Mouse (Mus musculus) C2C12 (cell line): ENCODE results near the gene Uck2.

ENCODE experiments used
- CEBPB ChIP-seq: IDR thresholded peaks from one replicate; pipeline ENCODE4 v1.6.1; 2011; ENCODE audit warnings: low read depth, mild to moderate bottlenecking, control low read depth, moderate library complexity
- CTCF ChIP-seq: IDR thresholded peaks from one replicate; pipeline ENCODE4 v1.5.1; 2011; ENCODE audit not compliant: control insufficient read depth, insufficient read depth, insufficient read length
- FOSL1 ChIP-seq: IDR thresholded peaks from one replicate; pipeline ENCODE4 v1.8.0; 2011; ENCODE audit warnings: mild to moderate bottlenecking, low read length; ENCODE audit not compliant: poor library complexity, insufficient read depth, severe bottlenecking
- MAX ChIP-seq: IDR thresholded peaks from one replicate; pipeline ENCODE4 v1.6.1; 2011; ENCODE audit warnings: mild to moderate bottlenecking, control low read depth
- MYOD1 ChIP-seq: IDR thresholded peaks from one replicate; pipeline ENCODE4 v1.6.1; 2011; ENCODE audit warnings: low read depth; ENCODE audit not compliant: control insufficient read depth, insufficient read length
- MYOG ChIP-seq: IDR thresholded peaks from one replicate; pipeline ENCODE4 v1.6.1; 2011; ENCODE audit not compliant: control insufficient read depth, insufficient read length; ENCODE audit errors: extremely low read depth
- USF1 ChIP-seq: IDR thresholded peaks from one replicate; pipeline ENCODE4 v1.6.1; 2011; ENCODE audit warnings: low read depth, mild to moderate bottlenecking, control low read depth, moderate library complexity

GRCm38 (mm10) chr1:167269350-167269811 lies 15.7 kb downstream of the Uck2 start:
- TF ChIP-seq MAX (no peak), CEBPB (no peak), CTCF (no peak), MYOG (no peak), USF1 (no peak), FOSL1 (no peak), MYOD1 (no peak)
